Mouse (Mus musculus) liver, postnatal 0 days (tissue): ENCODE measurements around the gene Olfr1016. TPM values are rescaled to one million over a fixed set of nuclear protein-coding genes. Genes with fewer than 3 reads are reported as not detected.

ENCODE experiments used
- ATAC-seq: fragments of 200-750 bp; cut with Nextera tagmentation; 2 replicates; pipeline ENCODE4 v1.8.0; 2017; ENCODE audit warnings: mild to moderate bottlenecking, moderate library complexity
- DNase-seq: peaks from one replicate; pipeline ENCODE4 v3.0.0-alpha.2; 2016
- H3K27ac ChIP-seq: fragments of 300-500 bp; sonication (generic); 2 replicates; pipeline ENCODE4 v1.5.1; 2014; ENCODE audit warnings: antibody characterized with exemption, moderate library complexity, mild to moderate bottlenecking, low read depth
- H3K27me3 ChIP-seq: fragments of 300-500 bp; sonication (generic); 2 replicates; pipeline ENCODE4 v1.6.1; 2014; ENCODE audit warnings: low read length, control low read depth, mixed read lengths; ENCODE audit not compliant: insufficient read depth
- H3K36me3 ChIP-seq: fragments of 300-500 bp; sonication (generic); replicated peaks from 2 replicates; pipeline ENCODE4 v1.6.1; 2014; ENCODE audit warnings: mild to moderate bottlenecking, control low read depth, low read length, moderate library complexity, mixed read lengths; ENCODE audit not compliant: insufficient read depth
- H3K4me1 ChIP-seq: fragments of 300-500 bp; sonication (generic); 2 replicates; pipeline ENCODE4 v1.6.1; 2014; ENCODE audit warnings: antibody characterized with exemption, mild to moderate bottlenecking, control low read depth; ENCODE audit not compliant: insufficient read depth
- H3K4me2 ChIP-seq: fragments of 300-500 bp; sonication (generic); 2 replicates; pipeline ENCODE4 v1.6.1; 2014; ENCODE audit warnings: low read depth, mild to moderate bottlenecking, low read length, moderate library complexity, mixed read lengths
- H3K4me3 ChIP-seq: fragments of 300-500 bp; sonication (generic); 2 replicates; pipeline ENCODE4 v1.5.1; 2014; ENCODE audit warnings: low read depth, low read length
- H3K9ac ChIP-seq: fragments of 300-500 bp; sonication (generic); replicated peaks from 2 replicates; pipeline ENCODE4 v1.6.1; 2014; ENCODE audit warnings: mild to moderate bottlenecking, moderate library complexity
- H3K9me3 ChIP-seq: fragments of 300-500 bp; sonication (generic); 2 replicates; pipeline ENCODE4 v1.6.1; 2016; ENCODE audit warnings: mild to moderate bottlenecking, control low read depth, low read length, mixed read lengths
- CTCF ChIP-seq: sonication (generic); IDR thresholded peaks from 2 replicates; pipeline ENCODE4 v1.5.1; 2016; ENCODE audit warnings: antibody characterized with exemption, low read depth
- EP300 ChIP-seq: IDR thresholded peaks from 2 replicates; pipeline ENCODE4 v1.6.1; 2016; ENCODE audit warnings: antibody characterized with exemption, low read depth, mild to moderate bottlenecking
- WGBS: fragments of 180-500 bp; shearing (Covaris S2); extraction: QIAGEN DNeasy Blood & Tissue Kit; methylation state at CpG from one replicate; pipeline ENCODE4 v1.1.7; 2014; ENCODE audit not compliant: insufficient replicate concordance; 5-methylcytosine and 5-hydroxymethylcytosine counted together
- polyA plus RNA-seq: library from polyadenylated mRNA; unstranded; fragments of >200 nt; fragmentation: Nextera tagmentation; extraction: Ambion mirVana; gene quantifications from 2 replicates; pipeline ENCODE4 v1.2.1, GENCODE M21; 2015

Gene Olfr1016
- polyA plus RNA-seq, 1 experiment from 2014 or later = not detected

DNA sequence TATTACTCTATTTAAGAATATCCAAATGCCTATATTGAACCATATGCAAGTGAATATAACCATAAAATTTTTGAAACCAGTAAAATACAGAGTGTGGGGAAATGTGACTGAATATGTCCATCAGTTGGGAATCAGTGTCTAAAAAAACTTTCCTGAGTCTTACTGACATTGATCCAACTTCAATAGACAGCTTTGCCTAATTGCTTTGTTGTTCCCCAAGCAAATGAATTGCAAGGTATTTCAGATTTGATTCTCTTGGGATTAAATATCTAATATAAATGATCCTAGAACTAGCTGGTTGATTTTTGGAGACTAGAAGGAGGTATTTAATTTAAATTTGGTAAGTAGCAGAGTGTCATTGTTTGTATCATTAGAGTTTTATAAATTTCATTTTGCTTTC, 29.9 kb downstream of the Olfr1016 start, which contains the start of gene Olfr1014:
Gene Olfr1014, plus strand, starts transcription at position 301 of the 400 bp plus-strand sequence.
- Histone ChIP-seq H3K4me3 (no peak within 1 kb of the TSS), H3K9ac (no peak within 1 kb of the TSS), H3K4me1 (no peaks in the 10 kb centered on the region), H3K9me3 (no peaks in the 10 kb centered on the region), H3K36me3 (no peaks in the 10 kb centered on the region), H3K27ac (no peak within 1 kb of the TSS), H3K4me2 (no peak within 1 kb of the TSS), H3K27me3 (no peaks in the 10 kb centered on the region)
- TF ChIP-seq EP300 = no peak
- no peak for TF ChIP-seq CTCF
- DNase-seq = no peak
- no peak for ATAC-seq

DNA sequence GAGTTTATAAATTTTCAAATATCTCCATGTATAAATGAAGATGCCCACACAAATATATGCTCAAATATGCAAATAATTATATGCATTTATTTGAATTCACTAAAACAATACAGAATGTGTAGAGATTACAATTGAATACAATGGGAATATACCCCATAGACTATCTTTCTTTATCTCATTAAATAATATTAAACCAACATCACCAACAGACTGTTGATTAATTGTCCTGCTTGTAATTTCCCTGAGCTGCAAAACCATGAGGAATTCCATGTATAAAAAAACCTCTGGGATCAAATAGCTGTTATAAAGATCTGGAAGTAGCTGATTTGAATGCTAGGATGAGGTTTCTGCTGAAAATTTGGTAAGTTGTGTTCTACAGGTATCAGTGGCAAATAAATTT, 35.5 kb downstream of the Olfr1016 start, which contains the start of gene Olfr1013:
Gene Olfr1013, plus strand, starts transcription at position 301 of the 400 bp plus-strand sequence.
- Histone ChIP-seq H3K9ac (no peak within 1 kb of the TSS), H3K4me2 (no peak within 1 kb of the TSS), H3K36me3 (no peaks in the 10 kb centered on the region), H3K27me3 (no peaks in the 10 kb centered on the region), H3K27ac (no peak within 1 kb of the TSS), H3K4me3 (no peak within 1 kb of the TSS), H3K9me3 (no peaks in the 10 kb centered on the region), H3K4me1 (no peaks in the 10 kb centered on the region)
- DNase-seq (no peak), ATAC-seq (no peak)
- TF ChIP-seq CTCF = no peak

DNA sequence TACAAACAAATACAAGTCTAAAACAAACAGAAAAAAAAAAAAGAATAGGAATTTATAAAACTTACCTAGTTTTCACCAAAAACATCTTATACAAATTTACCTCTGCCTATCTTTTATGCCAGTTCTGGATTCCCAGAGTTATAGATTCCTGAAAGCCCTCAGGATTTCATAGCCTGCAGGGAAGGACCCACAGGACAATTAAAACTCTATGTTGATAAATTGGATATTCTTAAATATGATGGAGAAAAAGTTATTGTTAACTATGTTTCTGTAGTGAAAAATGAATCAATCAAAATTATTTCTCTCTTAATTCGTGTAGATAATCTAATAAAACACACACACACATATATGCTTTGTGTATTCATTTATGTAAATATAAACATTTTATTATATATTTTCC, 39.7 kb downstream of the Olfr1016 start, which contains the start of gene Olfr1012:
Gene Olfr1012, minus strand, starts transcription at position 101 of the 400 bp plus-strand sequence.
- Histone ChIP-seq H3K4me2 (no peak within 1 kb of the TSS), H3K9me3 (no peaks in the 10 kb centered on the region), H3K27me3 (no peaks in the 10 kb centered on the region), H3K4me3 (no peak within 1 kb of the TSS), H3K27ac (no peak within 1 kb of the TSS), H3K9ac (no peak within 1 kb of the TSS), H3K4me1 (no peaks in the 10 kb centered on the region), H3K36me3 (no peaks in the 10 kb centered on the region)
- no peak for DNase-seq
- no peak for TF ChIP-seq CTCF
- TF ChIP-seq EP300 = no peak
- WGBS = 50% methylated on average over 1 of the region's 1 CpGs
- ATAC-seq = no peak

DNA sequence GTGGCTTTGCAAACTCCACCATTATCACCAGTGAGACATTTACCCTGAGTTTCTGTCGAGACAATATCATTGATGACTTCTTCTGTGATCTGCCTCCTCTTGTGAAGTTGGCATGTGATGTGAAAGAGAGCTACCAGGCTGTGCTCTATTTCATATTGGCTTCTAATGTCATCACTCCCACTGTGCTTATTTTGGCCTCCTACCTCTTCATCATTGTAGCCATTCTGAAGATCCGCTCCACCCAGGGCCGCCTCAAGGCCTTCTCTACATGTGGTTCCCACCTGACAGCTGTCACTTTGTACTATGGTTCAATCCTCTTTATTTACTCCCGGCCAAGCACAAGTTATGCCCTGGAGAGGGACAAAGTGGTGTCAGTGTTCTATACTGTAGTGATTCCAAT, 48.5 kb downstream of the Olfr1016 start:
- no peaks in the 10 kb centered on the region for H3K36me3 ChIP-seq
- H3K4me3 ChIP-seq = no peak overlapping the region
- no peak overlapping the region for H3K27ac ChIP-seq
- ATAC-seq (no peak), DNase-seq (no peak)
- no peaks in the 10 kb centered on the region for H3K27me3 ChIP-seq
- H3K9me3 ChIP-seq = no peaks in the 10 kb centered on the region
- no peak for TF ChIP-seq CTCF
- no peak for TF ChIP-seq EP300
- no peak overlapping the region for H3K9ac ChIP-seq
- no peaks in the 10 kb centered on the region for H3K4me1 ChIP-seq
- 78% methylated on average over 4 of the region's 4 CpGs for WGBS
- H3K4me2 ChIP-seq = no peak overlapping the region

Other genes starting within 250 kb of the Olfr1016 start
- not detected in 2 replicates for gene Olfr996, start 223.3 kb downstream of the Olfr1016 start, polyA plus RNA-seq
- gene Olfr998, start 213.6 kb downstream of the Olfr1016 start, polyA plus RNA-seq = not detected in 2 replicates
- gene Olfr1000, start 190.6 kb downstream of the Olfr1016 start, polyA plus RNA-seq = not detected in 2 replicates
- gene Olfr1002, start 151.8 kb downstream of the Olfr1016 start, polyA plus RNA-seq = not detected in 2 replicates
- not detected in 2 replicates for gene Olfr154, start 138.1 kb downstream of the Olfr1016 start, polyA plus RNA-seq
- gene Olfr1006, start 123.8 kb downstream of the Olfr1016 start, polyA plus RNA-seq = not detected in 2 replicates
- not detected in 2 replicates for gene Olfr1008, start 113.1 kb downstream of the Olfr1016 start, polyA plus RNA-seq
- gene Olfr1009, start 87.1 kb downstream of the Olfr1016 start, polyA plus RNA-seq = not detected in 2 replicates
- gene Olfr1012, start 39.8 kb downstream of the Olfr1016 start, polyA plus RNA-seq = not detected in 2 replicates
- gene Olfr1013, start 35.4 kb downstream of the Olfr1016 start, polyA plus RNA-seq = not detected in 2 replicates
- not detected in 2 replicates for gene Olfr1014, start 29.8 kb downstream of the Olfr1016 start, polyA plus RNA-seq
- not detected in 2 replicates for gene Olfr1015, start 20.5 kb downstream of the Olfr1016 start, polyA plus RNA-seq
- not detected in 2 replicates for gene Olfr1018, start 15.9 kb upstream of the Olfr1016 start, polyA plus RNA-seq
- not detected in 2 replicates for gene Olfr1019, start 42.9 kb upstream of the Olfr1016 start, polyA plus RNA-seq
- not detected in 2 replicates for gene Olfr1020, start 44.5 kb upstream of the Olfr1016 start, polyA plus RNA-seq
- gene Olfr1022, start 66.0 kb upstream of the Olfr1016 start, polyA plus RNA-seq = not detected in 2 replicates
- gene Olfr1023, start 83.1 kb upstream of the Olfr1016 start, polyA plus RNA-seq = not detected in 2 replicates
- gene Olfr1024, start 102.5 kb upstream of the Olfr1016 start, polyA plus RNA-seq = not detected in 2 replicates
- not detected in 2 replicates for gene Olfr1025-ps1, start 112.6 kb upstream of the Olfr1016 start, polyA plus RNA-seq
- gene Olfr1026, start 119.0 kb upstream of the Olfr1016 start, polyA plus RNA-seq = not detected in 2 replicates
- gene Olfr1028, start 147.9 kb upstream of the Olfr1016 start, polyA plus RNA-seq = not detected in 2 replicates
- gene Olfr1029, start 171.4 kb upstream of the Olfr1016 start, polyA plus RNA-seq = not detected in 2 replicates
- gene Olfr1030, start 176.7 kb upstream of the Olfr1016 start, polyA plus RNA-seq = not detected in 2 replicates
- not detected in 2 replicates for gene Olfr1031, start 187.8 kb upstream of the Olfr1016 start, polyA plus RNA-seq
- not detected in 2 replicates for gene Olfr1032, start 203.0 kb upstream of the Olfr1016 start, polyA plus RNA-seq
- gene Olfr1033, start 218.1 kb upstream of the Olfr1016 start, polyA plus RNA-seq = 4.6 and 5.4 TPM in 2 replicates
- 0.15 and 0.22 TPM in 2 replicates for gene Olfr1034, start 243.3 kb upstream of the Olfr1016 start, polyA plus RNA-seq